Mouse (Mus musculus): ENCODE results near the gene Dusp6. TPM values are rescaled to one million over a fixed set of nuclear protein-coding genes. Genes with fewer than 3 reads are reported as not detected.

Gene Dusp6
- polyA plus RNA-seq, 1 experiment from 2014 or later: 41.3 TPM

DNA sequence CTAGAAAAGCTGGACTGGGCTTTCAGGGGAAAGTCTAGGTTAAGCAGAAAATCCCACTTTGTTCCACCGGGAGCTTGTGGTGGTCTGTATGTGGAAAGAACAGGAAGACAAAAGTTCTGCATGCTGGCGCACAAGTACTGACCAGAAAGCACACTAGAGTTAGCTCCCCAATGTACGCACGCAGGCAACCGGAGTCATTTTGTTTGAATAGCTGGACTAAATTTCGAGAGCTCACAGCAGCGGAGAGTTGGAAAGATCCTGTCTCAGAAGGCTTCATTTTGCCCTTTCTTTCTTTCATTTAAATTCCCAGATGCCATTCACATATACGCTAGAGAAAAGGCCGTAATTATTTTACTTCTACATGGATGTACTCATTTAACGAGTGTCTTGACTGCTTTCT is 20.3 kb upstream of the Dusp6 start:
- H3K9me3 ChIP-seq (ENCODE audit: control insufficient read depth, low read length): no peaks in the 10 kb centered on the region
- no peak overlapping the region for H3K9ac ChIP-seq (ENCODE audit: low read depth, low read length)
- H3K27ac ChIP-seq (ENCODE audit: low read depth, low read length): no peak overlapping the region
- ATAC-seq (ENCODE audit: low FRiP score): no peak
- H3K27me3 ChIP-seq (ENCODE audit: control insufficient read depth, insufficient read depth, low read length): no peaks in the 10 kb centered on the region
- H3K4me2 ChIP-seq (replicated peaks; ENCODE audit: low read depth, low read length): no peak overlapping the region
- no peaks in the 10 kb centered on the region for H3K36me3 ChIP-seq (ENCODE audit: control insufficient read depth, insufficient read depth, low read length)
- WGBS: 79% methylated on average over 10 of the region's 10 CpGs
- H3K4me1 ChIP-seq (replicated peaks; ENCODE audit: control insufficient read depth, insufficient read depth, low read length): no peaks in the 10 kb centered on the region
- DNase-seq (ENCODE audit: low spot score): no peak
- H3K4me3 ChIP-seq (ENCODE audit: low read depth, low read length): no peak overlapping the region

GRCm38 (mm10) chr10:99243907-99244489 is 19.0 kb upstream of the Dusp6 start:
- Histone ChIP-seq H3K27ac (ENCODE audit: low read depth, low read length) (no peak overlapping the region), H3K4me3 (ENCODE audit: low read depth, low read length) (no peak overlapping the region), H3K36me3 (ENCODE audit: control insufficient read depth, insufficient read depth, low read length) (no peaks in the 10 kb centered on the region), H3K9ac (ENCODE audit: low read depth, low read length) (no peak overlapping the region), H3K4me1 (replicated peaks; ENCODE audit: control insufficient read depth, insufficient read depth, low read length) (no peaks in the 10 kb centered on the region), H3K27me3 (ENCODE audit: control insufficient read depth, insufficient read depth, low read length) (no peaks in the 10 kb centered on the region), H3K4me2 (replicated peaks; ENCODE audit: low read depth, low read length) (no peak overlapping the region), H3K9me3 (ENCODE audit: control insufficient read depth, low read length) (no peaks in the 10 kb centered on the region)
- DNase-seq (ENCODE audit: low spot score): no peak
- no peak for ATAC-seq (ENCODE audit: low FRiP score)
- WGBS: 81% methylated on average over 5 of the region's 5 CpGs

DNA sequence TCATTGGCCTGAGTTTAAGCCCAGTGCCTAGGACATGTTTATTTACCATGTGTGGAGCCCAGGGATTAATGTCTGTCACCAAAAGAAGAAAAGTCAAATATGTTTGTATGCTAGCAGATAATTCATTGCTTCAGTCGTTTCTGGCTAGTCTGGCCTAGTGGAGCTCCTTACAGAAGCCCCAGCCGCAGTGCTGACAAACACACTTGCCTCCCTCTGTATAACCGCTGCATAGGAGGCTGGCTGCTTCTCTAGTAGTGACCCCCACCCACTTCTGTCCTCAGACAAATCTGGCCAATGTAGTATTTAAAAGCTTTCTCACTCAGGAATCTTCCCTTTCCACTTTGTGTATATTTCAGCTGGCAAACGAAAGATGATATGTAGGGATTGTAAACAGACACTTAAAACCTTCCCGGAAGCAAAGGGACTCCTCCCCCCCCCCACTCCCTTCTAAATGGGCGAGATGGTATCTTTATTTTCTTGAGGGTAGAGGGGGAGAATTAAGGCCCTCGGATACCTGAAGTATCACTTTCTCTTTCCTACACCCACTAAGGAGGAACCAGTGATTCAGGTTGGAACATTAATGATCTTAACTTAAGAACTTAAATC is 18.3 kb upstream of the Dusp6 start:
- ATAC-seq (ENCODE audit: low FRiP score) (no peak), DNase-seq (ENCODE audit: low spot score) (no peak)
- no peak overlapping the region for H3K4me2 ChIP-seq (replicated peaks; ENCODE audit: low read depth, low read length)
- H3K9ac ChIP-seq (ENCODE audit: low read depth, low read length): no peak overlapping the region
- 68% methylated on average over 7 of the region's 7 CpGs for WGBS
- H3K27ac ChIP-seq (ENCODE audit: low read depth, low read length): no peak overlapping the region
- H3K4me1 ChIP-seq (replicated peaks; ENCODE audit: control insufficient read depth, insufficient read depth, low read length): no peaks in the 10 kb centered on the region
- H3K27me3 ChIP-seq (ENCODE audit: control insufficient read depth, insufficient read depth, low read length): no peaks in the 10 kb centered on the region
- H3K36me3 ChIP-seq (ENCODE audit: control insufficient read depth, insufficient read depth, low read length): no peaks in the 10 kb centered on the region
- H3K4me3 ChIP-seq (ENCODE audit: low read depth, low read length): no peak overlapping the region
- H3K9me3 ChIP-seq (ENCODE audit: control insufficient read depth, low read length): no peaks in the 10 kb centered on the region

- no peak overlapping the region for H3K27ac ChIP-seq (ENCODE audit: low read depth, low read length)
- H3K27me3 ChIP-seq (ENCODE audit: control insufficient read depth, insufficient read depth, low read length): no peaks in the 10 kb centered on the region
- ATAC-seq (ENCODE audit: low FRiP score) (no peak), DNase-seq (ENCODE audit: low spot score) (no peak)
- WGBS: 82% methylated on average over 20 of the region's 20 CpGs
- H3K4me1 ChIP-seq (replicated peaks; ENCODE audit: control insufficient read depth, insufficient read depth, low read length): no peaks in the 10 kb centered on the region
- no peaks in the 10 kb centered on the region for H3K9me3 ChIP-seq (ENCODE audit: control insufficient read depth, low read length)
- H3K9ac ChIP-seq (ENCODE audit: low read depth, low read length): no peak overlapping the region
- no peak overlapping the region for H3K4me2 ChIP-seq (replicated peaks; ENCODE audit: low read depth, low read length)
- H3K4me3 ChIP-seq (ENCODE audit: low read depth, low read length): no peak overlapping the region
- H3K36me3 ChIP-seq (ENCODE audit: control insufficient read depth, insufficient read depth, low read length): no peaks in the 10 kb centered on the region
Observed at GRCm38 (mm10) chr10:99246797-99247508, 16.1 kb upstream of the Dusp6 start.

GRCm38 (mm10) chr10:99250874-99251281 is 12.2 kb upstream of the Dusp6 start:
- no peaks in the 10 kb centered on the region for H3K9me3 ChIP-seq (ENCODE audit: control insufficient read depth, low read length)
- DNase-seq (ENCODE audit: low spot score) (no peak), ATAC-seq (ENCODE audit: low FRiP score) (no peak)
- H3K27me3 ChIP-seq (ENCODE audit: control insufficient read depth, insufficient read depth, low read length): no peaks in the 10 kb centered on the region
- no peak overlapping the region for H3K9ac ChIP-seq (ENCODE audit: low read depth, low read length)
- no peaks in the 10 kb centered on the region for H3K4me1 ChIP-seq (replicated peaks; ENCODE audit: control insufficient read depth, insufficient read depth, low read length)
- no peaks in the 10 kb centered on the region for H3K36me3 ChIP-seq (ENCODE audit: control insufficient read depth, insufficient read depth, low read length)
- H3K4me2 ChIP-seq (replicated peaks; ENCODE audit: low read depth, low read length): no peak overlapping the region
- no peak overlapping the region for H3K4me3 ChIP-seq (ENCODE audit: low read depth, low read length)
- H3K27ac ChIP-seq (ENCODE audit: low read depth, low read length): no peak overlapping the region
- whole genome bisulfite sequencing: 83% methylated on average over 11 of the region's 11 CpGs

- H3K4me2 ChIP-seq (replicated peaks; ENCODE audit: low read depth, low read length): no peak overlapping the region
- H3K4me1 ChIP-seq (replicated peaks; ENCODE audit: control insufficient read depth, insufficient read depth, low read length): no peaks in the 10 kb centered on the region
- WGBS: 92% methylated on average over 2 of the region's 2 CpGs
- H3K9me3 ChIP-seq (ENCODE audit: control insufficient read depth, low read length): no peaks in the 10 kb centered on the region
- H3K4me3 ChIP-seq (ENCODE audit: low read depth, low read length): no peak overlapping the region
- no peaks in the 10 kb centered on the region for H3K36me3 ChIP-seq (ENCODE audit: control insufficient read depth, insufficient read depth, low read length)
- no peak for DNase-seq (ENCODE audit: low spot score)
- no peak for ATAC-seq (ENCODE audit: low FRiP score)
- H3K27ac ChIP-seq (ENCODE audit: low read depth, low read length): no peak overlapping the region
- H3K27me3 ChIP-seq (ENCODE audit: control insufficient read depth, insufficient read depth, low read length): no peaks in the 10 kb centered on the region
- no peak overlapping the region for H3K9ac ChIP-seq (ENCODE audit: low read depth, low read length)
Observed at GRCm38 (mm10) chr10:99253412-99253811, 9.6 kb upstream of the Dusp6 start.

- 88% methylated on average over 10 of the region's 10 CpGs for WGBS
- H3K9me3 ChIP-seq (ENCODE audit: control insufficient read depth, low read length): no peaks in the 10 kb centered on the region
- no peak overlapping the region for H3K27ac ChIP-seq (ENCODE audit: low read depth, low read length)
- ATAC-seq (ENCODE audit: low FRiP score) (no peak), DNase-seq (ENCODE audit: low spot score) (no peak)
- H3K4me3 ChIP-seq (ENCODE audit: low read depth, low read length): no peak overlapping the region
- no peaks in the 10 kb centered on the region for H3K27me3 ChIP-seq (ENCODE audit: control insufficient read depth, insufficient read depth, low read length)
- no peak overlapping the region for H3K4me2 ChIP-seq (replicated peaks; ENCODE audit: low read depth, low read length)
- H3K9ac ChIP-seq (ENCODE audit: low read depth, low read length): no peak overlapping the region
- no peaks in the 10 kb centered on the region for H3K4me1 ChIP-seq (replicated peaks; ENCODE audit: control insufficient read depth, insufficient read depth, low read length)
- no peaks in the 10 kb centered on the region for H3K36me3 ChIP-seq (ENCODE audit: control insufficient read depth, insufficient read depth, low read length)
Observed at GRCm38 (mm10) chr10:99255830-99256570, 7.0 kb upstream of the Dusp6 start.

GRCm38 (mm10) chr10:99257531-99257930 is 5.5 kb upstream of the Dusp6 start:
- H3K27ac ChIP-seq (ENCODE audit: low read depth, low read length): no peak overlapping the region
- no peak overlapping the region for H3K4me2 ChIP-seq (replicated peaks; ENCODE audit: low read depth, low read length)
- DNase-seq (ENCODE audit: low spot score): no peak
- no peak for ATAC-seq (ENCODE audit: low FRiP score)
- no peaks in the 10 kb centered on the region for H3K27me3 ChIP-seq (ENCODE audit: control insufficient read depth, insufficient read depth, low read length)
- H3K4me1 ChIP-seq (replicated peaks; ENCODE audit: control insufficient read depth, insufficient read depth, low read length): no peaks in the 10 kb centered on the region
- no peaks in the 10 kb centered on the region for H3K9me3 ChIP-seq (ENCODE audit: control insufficient read depth, low read length)
- H3K4me3 ChIP-seq (ENCODE audit: low read depth, low read length): no peak overlapping the region
- no peak overlapping the region for H3K9ac ChIP-seq (ENCODE audit: low read depth, low read length)
- H3K36me3 ChIP-seq (ENCODE audit: control insufficient read depth, insufficient read depth, low read length): no peaks in the 10 kb centered on the region
- WGBS: 83% methylated on average over 5 of the region's 5 CpGs
